Mouse (Mus musculus) CD4-positive naive resting alpha-beta T cell, adult 76 days (primary cell): ENCODE data around the gene Ppbp. TPM values are rescaled to one million over a fixed set of nuclear protein-coding genes. Genes with fewer than 3 reads are reported as not detected.

Experiments
- total RNA-seq: library from RNA; stranded (reverse); gene quantifications from one replicate; pipeline ENCODE4 v1.2.4, GENCODE M21; 2023

The Ppbp gene
- 4.5 TPM for total RNA-seq

DNA sequence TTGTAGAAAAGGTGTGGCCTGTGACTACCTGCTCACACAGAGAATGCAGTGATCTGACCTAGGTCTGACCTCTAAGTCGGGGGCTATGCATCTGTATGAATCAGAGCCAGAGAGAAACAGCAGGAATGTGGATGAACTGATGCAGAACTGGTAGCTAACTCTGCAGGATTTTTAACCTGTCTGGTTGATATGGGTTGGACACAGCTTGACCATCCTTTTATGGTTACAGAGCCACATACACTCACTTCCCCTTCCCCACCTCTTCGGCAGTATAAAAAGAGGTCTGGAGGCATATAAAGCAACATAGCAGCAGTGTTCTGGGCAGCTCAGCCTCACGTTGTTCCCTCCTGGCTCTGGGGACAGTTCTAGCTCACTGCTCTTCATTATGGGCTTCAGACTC, at the start of gene Ppbp:
Gene Ppbp, plus strand, starts transcription at position 301 of the 400 bp plus-strand sequence.

DNA sequence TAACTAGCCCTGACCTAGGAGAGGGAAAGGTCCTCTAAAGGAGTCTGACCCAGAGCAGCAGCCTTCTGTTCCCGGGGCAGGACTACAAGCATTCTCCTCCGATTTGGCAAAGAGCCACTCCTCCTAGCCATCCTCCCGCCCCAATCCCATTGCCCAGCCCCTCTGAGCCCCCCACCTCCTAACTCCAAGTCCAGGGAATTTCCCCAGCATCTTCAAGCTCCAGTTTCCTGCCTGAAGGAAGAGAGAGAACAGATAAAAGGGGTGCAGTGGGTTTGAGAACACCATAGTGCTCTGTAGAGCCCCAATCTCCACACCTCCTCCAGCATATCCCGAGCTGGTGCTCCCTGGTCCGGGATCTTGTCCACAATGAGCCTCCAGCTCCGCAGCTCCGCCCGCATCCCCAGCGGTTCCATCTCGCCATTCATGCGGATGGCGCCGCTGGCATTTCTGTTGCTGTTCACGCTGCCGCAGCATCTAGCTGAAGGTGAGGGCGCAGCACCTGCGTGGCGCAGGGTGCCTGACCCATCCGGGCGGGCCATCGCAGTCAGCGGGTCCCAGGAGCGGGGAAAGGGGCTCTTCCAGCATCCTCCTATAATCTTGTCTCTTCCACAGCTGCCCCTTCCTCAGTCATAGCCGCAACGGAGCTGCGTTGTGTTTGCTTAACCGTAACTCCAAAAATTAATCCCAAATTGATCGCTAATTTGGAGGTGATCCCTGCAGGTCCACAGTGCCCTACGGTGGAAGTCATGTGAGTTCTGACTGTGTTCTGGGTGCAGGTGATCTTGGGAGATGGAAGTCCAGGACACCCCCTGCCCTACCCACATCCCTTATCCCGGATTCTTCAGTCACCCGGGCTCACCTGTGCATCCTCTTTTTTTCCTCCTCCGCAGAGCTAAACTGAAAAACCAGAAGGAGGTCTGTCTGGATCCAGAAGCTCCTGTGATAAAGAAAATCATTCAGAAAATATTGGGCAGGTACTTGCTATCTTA, 8.9 kb upstream of the Ppbp start, which contains the start of gene Cxcl5:
Gene Cxcl5, plus strand, starts transcription at position 284 of the 989 bp plus-strand sequence.

DNA sequence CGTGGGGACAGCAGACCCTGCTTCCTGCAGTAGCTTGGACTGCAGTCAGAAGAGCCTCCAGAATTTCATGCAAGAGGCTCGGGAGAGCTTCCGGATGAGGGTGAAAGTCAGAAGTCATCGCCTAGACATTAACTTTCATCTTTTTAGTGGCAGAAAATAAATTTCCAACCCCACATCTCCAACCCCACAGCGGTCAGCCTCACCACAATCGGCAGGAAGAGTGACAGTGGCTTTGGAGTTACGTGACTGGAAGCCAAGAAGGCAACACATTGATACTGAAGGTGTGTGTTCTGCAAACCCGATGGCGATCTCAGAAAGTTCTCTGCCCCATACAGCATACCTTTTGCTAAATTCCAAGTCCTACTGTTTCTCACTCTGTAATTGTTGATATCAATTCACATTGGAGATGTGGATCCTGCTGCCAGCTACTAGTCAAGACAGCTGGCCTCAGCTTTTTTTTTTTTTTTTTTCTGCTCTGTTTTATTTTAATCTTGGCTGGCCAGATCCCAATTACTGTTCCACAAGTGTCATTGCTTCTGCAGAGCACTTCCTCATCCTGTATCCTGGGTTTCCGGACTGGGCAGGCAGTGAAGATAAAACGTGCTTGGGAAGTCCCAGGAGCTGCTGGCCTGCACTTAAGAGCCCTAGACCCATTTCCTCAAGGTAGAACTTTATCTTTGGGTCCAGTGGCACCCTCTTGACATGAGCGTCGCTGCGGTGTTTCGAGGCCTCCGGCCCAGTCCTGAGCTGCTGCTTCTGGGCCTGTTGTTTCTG, 3.7 kb downstream of the Ppbp start, which contains the start of gene Pf4:
Gene Pf4, plus strand, starts transcription at position 556 of the 774 bp plus-strand sequence.

DNA sequence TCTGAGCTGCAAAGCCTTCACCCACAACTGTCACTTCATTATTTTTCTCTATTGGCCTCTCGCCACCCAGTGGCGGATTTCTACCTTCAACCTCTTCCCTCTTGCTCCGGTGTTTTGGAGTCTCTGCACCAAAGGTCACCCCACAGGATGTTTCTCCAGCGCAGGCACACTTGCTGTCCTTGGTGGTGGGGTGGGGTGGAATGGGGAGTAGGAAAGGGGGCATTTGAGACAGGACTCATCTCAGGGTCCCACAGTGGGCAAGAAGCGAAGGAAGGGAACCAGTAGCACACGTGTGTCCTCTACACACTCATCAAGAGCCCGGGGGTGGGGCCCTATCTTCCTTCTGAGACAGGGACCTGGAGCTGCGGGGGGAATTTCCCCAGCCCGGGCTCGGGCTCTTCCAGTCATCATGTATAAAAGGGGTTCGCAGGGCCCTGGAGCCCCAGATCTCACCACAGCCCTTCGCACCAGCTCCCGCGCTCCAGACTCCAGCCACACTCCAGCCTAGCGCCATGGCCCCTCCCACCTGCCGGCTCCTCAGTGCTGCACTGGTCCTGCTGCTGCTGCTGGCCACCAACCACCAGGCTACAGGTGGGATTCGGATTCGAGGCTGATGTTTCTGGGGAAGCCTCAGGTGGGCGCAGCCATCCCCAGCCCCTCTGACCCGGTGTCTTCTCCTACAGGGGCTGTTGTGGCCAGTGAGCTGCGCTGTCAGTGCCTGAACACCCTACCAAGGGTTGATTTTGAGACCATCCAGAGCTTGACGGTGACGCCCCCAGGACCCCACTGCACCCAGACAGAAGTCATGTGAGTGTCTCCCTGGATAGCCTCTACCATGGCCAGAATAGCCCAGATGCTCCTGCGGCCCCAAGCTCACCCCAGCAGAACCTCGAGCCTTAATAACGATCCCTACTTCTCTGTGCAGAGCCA, 17.6 kb downstream of the Ppbp start, which contains the start of gene Cxcl3:
Gene Cxcl3, plus strand, starts transcription at position 445 of the 930 bp plus-strand sequence.

DNA sequence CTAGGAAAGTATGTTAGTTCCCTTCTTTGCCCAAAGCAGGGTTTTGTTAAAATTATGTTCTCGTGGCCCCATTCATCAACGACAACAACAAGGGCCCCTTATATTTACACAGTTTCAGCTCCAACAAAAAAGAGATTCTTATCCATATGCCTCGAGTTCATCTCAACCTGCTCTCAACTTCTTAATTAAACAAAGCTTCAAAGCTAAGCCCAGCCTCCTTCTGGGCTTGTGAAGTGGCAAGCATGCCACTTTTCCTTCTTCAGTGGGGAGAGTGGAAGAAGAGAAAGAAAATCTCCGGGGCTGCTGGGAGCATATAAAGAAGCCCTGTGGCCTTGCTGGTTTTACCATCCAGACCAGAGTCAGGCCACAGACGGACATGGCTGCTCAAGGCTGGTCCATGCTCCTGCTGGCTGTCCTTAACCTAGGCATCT, 25.9 kb downstream of the Ppbp start, which contains the start of gene Cxcl15:
Gene Cxcl15, plus strand, starts transcription at position 340 of the 431 bp plus-strand sequence.

Other genes with a start within 250 kb of the Ppbp start
- gene Afm, start 249.6 kb upstream of the Ppbp start, total RNA-seq: not detected
- gene 5830473C10Rik, start 207.4 kb upstream of the Ppbp start, total RNA-seq: not detected
- 0.59 TPM for gene Rassf6, start 127.9 kb upstream of the Ppbp start, total RNA-seq
- not detected for gene Cxcl5, start 9.2 kb upstream of the Ppbp start, total RNA-seq
- not detected for gene Pf4, start 3.9 kb downstream of the Ppbp start, total RNA-seq
- gene Cxcl3, start 17.6 kb downstream of the Ppbp start, total RNA-seq: not detected
- not detected for gene Cxcl15, start 26.0 kb downstream of the Ppbp start, total RNA-seq
- 0.29 TPM for gene Cxcl1, start 122.7 kb downstream of the Ppbp start, total RNA-seq
- gene Cxcl2, start 135.4 kb downstream of the Ppbp start, total RNA-seq: 11.2 TPM
- 6.1 TPM for gene Mthfd2l, start 162.6 kb downstream of the Ppbp start, total RNA-seq